9 mouse cellular contexts compared by ENCODE assay signal in the genomic region with DNA sequence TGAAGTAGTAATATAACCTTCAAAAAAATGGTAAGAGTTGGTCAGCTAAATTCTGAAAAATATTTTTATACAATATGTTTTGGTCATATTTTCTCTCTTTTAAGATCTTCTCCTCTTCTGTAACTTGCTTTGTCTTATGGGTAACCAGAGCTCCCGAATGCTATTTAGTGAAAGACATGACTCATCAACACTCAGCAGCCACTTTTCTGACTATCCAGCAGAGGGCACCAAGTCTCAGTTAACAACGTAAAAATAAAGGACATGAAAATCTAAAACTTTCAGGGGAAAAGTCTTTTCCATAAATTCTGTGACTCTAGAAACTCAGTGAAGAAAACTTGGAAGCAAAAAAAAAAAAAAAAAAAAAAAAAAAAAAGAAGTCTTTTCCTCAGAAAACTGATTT.
A peak's percentile ranks its signal among the peaks of the same experiment; 100 is the strongest.
DNase-seq lines count a peak whose midpoint lies in the region; ATAC-seq and TF ChIP-seq lines count a peak whose summit lies in the region.
"Had no signal": no experiment of that assay in that cellular context is flagged by ENCODE, and none has a peak within 500 bp of the region (broad histone marks: within the 10 kb centered on the region; RNA-seq: fewer than 3 reads in every experiment).

No protein-coding gene starts in this region.

- WGBS in forebrain, embryonic 16.5 days, result 8% methylated on average over 2 of the region's 2 CpGs

- H3K9ac ChIP-seq in forebrain, embryonic 16.5 days (replicated peaks; ENCODE audit: low read depth, low read length), result no peak overlapping the region

- peak; percentile 17 to 33 for DNase-seq in cerebellum, postnatal 14 days
- no peak for DNase-seq in cerebellum, postnatal 36 days
- DNase-seq in left cerebral cortex, adult 2 months (ENCODE audit: extremely low spot score in 1 of 2, low spot score in 2 of 2), result peak in 1 of 2 experiments; percentile 9
- DNase-seq in left cerebral cortex, postnatal 4 days, result no peak
- peak; percentile 50 for DNase-seq in ES-CJ7 (ENCODE audit: low read depth, low spot score)
- no peak for DNase-seq in spleen, postnatal 14 days (ENCODE audit: low spot score in 2 of 2)

- no peaks in the 10 kb centered on the region for H3K36me3 ChIP-seq in forebrain, embryonic 16.5 days (ENCODE audit: control insufficient read depth, insufficient read depth)

- ATAC-seq in forebrain, embryonic 16.5 days, result peak; percentile 67; the same call in 1 of the 2 replicates
- no peak for ATAC-seq in erythroid progenitor cell, adult 5-6 weeks (replicated peaks; ENCODE audit: low FRiP score, poor library complexity, severe bottlenecking)

- no peak overlapping the region for H3K4me2 ChIP-seq in forebrain, embryonic 16.5 days (ENCODE audit: low read length)

- no peaks in the 10 kb centered on the region for H3K27me3 ChIP-seq in forebrain, embryonic 16.5 days (replicated peaks; ENCODE audit: control insufficient read depth, insufficient read depth, low read length)
- H3K27me3 ChIP-seq: megakaryocyte, embryonic 14.5 days had no signal

- no peak overlapping the region for H3K4me3 ChIP-seq in left cerebral cortex, adult 2 months
- H3K4me3 ChIP-seq in forebrain, embryonic 16.5 days (replicated peaks; ENCODE audit: low read length), result no peak overlapping the region
- H3K4me3 ChIP-seq: megakaryocyte, embryonic 14.5 days had no signal

- peak; percentile 65 for TF ChIP-seq CTCF in left cerebral cortex, adult 2 months (IDR thresholded peaks at IDR 0.05)

- H3K27ac ChIP-seq in left cerebral cortex, adult 2 months, result no peak overlapping the region
- no peak overlapping the region for H3K27ac ChIP-seq in forebrain, embryonic 16.5 days (ENCODE audit: low read length)

- no peaks in the 10 kb centered on the region for H3K4me1 ChIP-seq in forebrain, embryonic 16.5 days (replicated peaks; ENCODE audit: control insufficient read depth, insufficient read depth, low read length)
- H3K4me1 ChIP-seq: megakaryocyte, embryonic 14.5 days had no signal

- intact Hi-C loops in left cerebral cortex, adult 2 months (cut with DNase I), result loop anchor here (2.0 to 5.0 kb wide), 3 partner anchors 650 to 1354 kb away; no protein-coding TSS in a partner anchor
- intact Hi-C loops in left cerebral cortex, postnatal 4 days (cut with DNase I), result loop anchor here (10.0 kb wide), 2 partner anchors 646 to 766 kb away; no protein-coding TSS in a partner anchor

- no peaks in the 10 kb centered on the region for H3K9me3 ChIP-seq in forebrain, embryonic 16.5 days (ENCODE audit: control insufficient read depth, low read length)
- H3K9me3 ChIP-seq: megakaryocyte, embryonic 14.5 days had no signal

Comparison
In these comparisons a context has a peak if more than half of its experiments do, and no peak if none do; other contexts are left out.
1. DNase-seq: peak in cerebellum, postnatal 14 days (2 of 2) and ES-CJ7 (single experiment); none in cerebellum, postnatal 36 days (0 of 2), left cerebral cortex, postnatal 4 days (single experiment) and spleen, postnatal 14 days (0 of 2).